Mouse (Mus musculus) ES-E14 (cell line): ENCODE data around the gene Vapb.

Source experiments
- CHD2 ChIP-seq: IDR thresholded peaks from 2 replicates; pipeline ENCODE4 v1.6.1; 2014; ENCODE audit warnings: mild to moderate bottlenecking, low read depth, low read length, inconsistent platforms
- HCFC1 ChIP-seq: IDR thresholded peaks from 2 replicates; pipeline ENCODE4 v1.6.1; 2012; ENCODE audit warnings: low read length, inconsistent platforms, borderline replicate concordance; ENCODE audit not compliant: insufficient read depth
- ZC3H11A ChIP-seq: IDR thresholded peaks from 2 replicates; pipeline ENCODE4 v1.6.1; 2012; ENCODE audit warnings: low read depth, mild to moderate bottlenecking, inconsistent platforms, low read length, borderline replicate concordance
- ZNF384 ChIP-seq: IDR thresholded peaks from 2 replicates; pipeline ENCODE4 v1.6.1; 2012; ENCODE audit warnings: low read depth, low read length, inconsistent platforms

GRCm38 (mm10) chr2:173802956-173803355 lies 65.6 kb downstream of the Vapb start:
- no peak for TF ChIP-seq HCFC1
- TF ChIP-seq CHD2: no peak
- no peak for TF ChIP-seq ZNF384
- no peak for TF ChIP-seq ZC3H11A
